Mouse (Mus musculus): ENCODE measurements around the gene Gm20708.

- TF ChIP-seq POLR2A (IDR thresholded peaks at IDR 0.05; ENCODE audit: borderline replicate concordance, extremely low read depth, low read depth, low read length): no peak
- no peak for TF ChIP-seq CTCF (IDR thresholded peaks at IDR 0.05; ENCODE audit: insufficient read depth, low read length)
Observed at GRCm38 (mm10) chr11:117863174-117863856, 53.8 kb downstream of the Gm20708 start.

Data from lung, adult 2 months (tissue).